Mouse (Mus musculus) layer of hippocampus, adult 2 months (tissue): ENCODE measurements around the gene Lin52. TPM values are rescaled to one million over a fixed set of nuclear protein-coding genes. Genes with fewer than 3 reads are reported as not detected.
"Not testable (repeated sequence)": the region's sequence is repeated elsewhere in the genome, so short reads cannot be mapped to it uniquely, and the experiment has no call there.

Experiments used
- DNase-seq, 2 experiments: peaks; one replicate each; pipeline ENCODE4 v3.0.0; 2022; ENCODE audit warnings: low spot score in 2 of 2
- H3K27ac ChIP-seq: fragments of 200-600 bp; 2 replicates; pipeline ENCODE4 v1.8.1; 2022
- H3K4me3 ChIP-seq: fragments of 200-600 bp; 2 replicates; pipeline ENCODE4 v1.8.1; 2022; ENCODE audit warnings: mild to moderate bottlenecking
- CTCF ChIP-seq: fragments of 200-600 bp; conservative IDR thresholded peaks from 2 replicates; pipeline ENCODE4 v1.8.1; 2022; ENCODE audit warnings: antibody characterized with exemption, mild to moderate bottlenecking, moderate library complexity
- total RNA-seq, 2 experiments: library from RNA; stranded (reverse); gene quantifications; 2 replicates each; pipeline ENCODE4 v1.2.3; 2021

The Lin52 gene
- total RNA-seq, 2 experiments from 2014 or later: 24.6 to 25.7 TPM

- Histone ChIP-seq H3K27ac (peak overlapping the region; percentile 82), H3K4me3 (no peak overlapping the region)
- no peak for TF ChIP-seq CTCF
- peak; percentile 47 to 49 for DNase-seq
These were observed 80.9 kb downstream of the Lin52 start for GRCm38 (mm10) chr12:84531906-84532829.

- TF ChIP-seq CTCF: no peak
- no peak for DNase-seq
- H3K4me3 ChIP-seq: no peak overlapping the region
- H3K27ac ChIP-seq: peak overlapping the region; percentile 82
These were observed 81.6 kb downstream of the Lin52 start for GRCm38 (mm10) chr12:84532830-84533199.

- no peak for TF ChIP-seq CTCF
- no peak for DNase-seq
- Histone ChIP-seq H3K4me3 (no peak overlapping the region), H3K27ac (no peak overlapping the region)
These were observed 82.7 kb downstream of the Lin52 start for GRCm38 (mm10) chr12:84533706-84534486.

- peak; percentile 65 for TF ChIP-seq CTCF
- H3K27ac ChIP-seq, DNase-seq, H3K4me3 ChIP-seq: not testable (repeated sequence)
These were observed 88.3 kb downstream of the Lin52 start for GRCm38 (mm10) chr12:84539537-84539936.

GRCm38 (mm10) chr12:84541391-84541958, 90.3 kb downstream of the Lin52 start:
- Histone ChIP-seq H3K27ac (no peak overlapping the region), H3K4me3 (no peak overlapping the region)
- TF ChIP-seq CTCF: no peak
- DNase-seq: no peak

GRCm38 (mm10) chr12:84546028-84546427, 94.8 kb downstream of the Lin52 start:
- peak in 1 of 2 experiments; percentile 70 for DNase-seq
- H3K4me3 ChIP-seq: no peak overlapping the region
- peak; percentile 99 for TF ChIP-seq CTCF

GRCm38 (mm10) chr12:84546577-84547085, 95.4 kb downstream of the Lin52 start:
- no peak for DNase-seq
- Histone ChIP-seq H3K4me3 (no peak overlapping the region), H3K27ac (no peak overlapping the region)
- TF ChIP-seq CTCF: no peak

More at GRCm38 (mm10) chr12:84546028-84546427, 94.8 kb downstream of the Lin52 start:
- H3K27ac ChIP-seq: no peak overlapping the region

- no peak overlapping the region for H3K27ac ChIP-seq
These were observed 97.0 kb downstream of the Lin52 start for GRCm38 (mm10) chr12:84548251-84548650.

GRCm38 (mm10) chr12:84555218-84555617, 104.0 kb downstream of the Lin52 start:
- no peak overlapping the region for H3K4me3 ChIP-seq
- TF ChIP-seq CTCF: no peak
- no peak for DNase-seq
- no peak overlapping the region for H3K27ac ChIP-seq

More at GRCm38 (mm10) chr12:84548251-84548650, 97.0 kb downstream of the Lin52 start:
- H3K4me3 ChIP-seq: no peak overlapping the region
- no peak for DNase-seq
- no peak for TF ChIP-seq CTCF

GRCm38 (mm10) chr12:84562558-84562957, 111.3 kb downstream of the Lin52 start:
- peak; percentile 64 for TF ChIP-seq CTCF
- Histone ChIP-seq H3K27ac (no peak overlapping the region), H3K4me3 (no peak overlapping the region)
- no peak for DNase-seq

GRCm38 (mm10) chr12:84567576-84567975, 116.4 kb downstream of the Lin52 start:
- no peak for TF ChIP-seq CTCF
- DNase-seq: no peak
- Histone ChIP-seq H3K4me3 (no peak overlapping the region), H3K27ac (no peak overlapping the region)

GRCm38 (mm10) chr12:84569336-84569970, 118.2 kb downstream of the Lin52 start, which contains the start of gene Vsx2:
Gene Vsx2, plus strand, starts transcription at chr12:84569762.
- DNase-seq: no peak
- Histone ChIP-seq H3K27ac (no peak within 1 kb of the TSS), H3K4me3 (no peak within 1 kb of the TSS)
- TF ChIP-seq CTCF: no peak
